Mouse (Mus musculus): ENCODE measurements around the gene Ajm1.

Ajm1 gene

DNA sequence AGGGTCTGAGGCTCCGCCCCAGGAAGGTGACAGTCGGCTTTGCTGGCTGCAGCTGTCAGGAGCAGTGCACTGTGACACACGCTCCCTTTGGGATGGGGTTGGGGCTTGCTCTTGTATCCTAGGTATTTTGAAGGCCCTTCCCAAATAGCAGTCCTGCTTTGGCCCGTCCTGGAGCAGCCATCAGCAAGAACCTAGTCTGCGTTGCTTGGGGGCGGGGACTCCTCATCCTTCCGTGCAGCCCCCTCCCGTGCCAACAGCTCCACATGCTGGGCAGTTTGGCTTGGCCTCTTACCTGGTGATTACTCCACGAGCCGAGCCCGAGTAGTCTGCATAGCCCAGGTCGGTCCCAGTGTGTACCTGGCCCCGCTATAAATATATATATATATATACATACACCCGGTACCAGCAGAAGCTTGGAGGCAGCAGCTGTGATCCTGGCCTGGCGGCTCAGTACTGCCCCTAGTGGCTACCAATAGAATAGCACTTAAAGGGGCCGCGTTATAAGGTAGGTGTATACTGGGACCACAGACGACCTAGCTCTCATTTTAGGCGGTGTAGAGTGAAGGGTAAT lies at the start of gene Ajm1:
Gene Ajm1 (minus strand): TSS at position 464 of the 571 bp plus-strand sequence.
- DNase-seq (ENCODE audit: low spot score), result peak; percentile 62

DNA sequence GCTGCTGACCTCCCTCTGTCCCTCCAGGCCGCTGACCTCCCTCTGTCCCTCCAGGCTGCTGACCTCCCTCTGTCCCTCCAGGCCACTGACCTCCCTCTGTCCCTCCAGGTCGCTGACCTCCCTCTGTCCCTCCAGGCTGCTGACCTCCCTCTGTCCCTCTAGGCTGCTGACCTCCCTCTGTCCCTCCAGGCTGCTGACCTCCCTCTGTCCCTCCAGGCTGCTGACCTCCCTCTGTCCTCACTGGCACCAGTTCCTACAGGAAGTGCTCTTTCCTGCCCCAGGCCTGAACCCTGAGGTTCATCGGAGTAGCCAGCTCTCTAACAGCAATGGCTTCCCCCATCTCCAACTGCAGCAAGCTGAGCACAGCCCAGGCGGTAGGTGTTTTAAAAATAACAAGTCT lies 47.2 kb upstream of the Ajm1 start:
- no peak for DNase-seq (ENCODE audit: low spot score)

DNA sequence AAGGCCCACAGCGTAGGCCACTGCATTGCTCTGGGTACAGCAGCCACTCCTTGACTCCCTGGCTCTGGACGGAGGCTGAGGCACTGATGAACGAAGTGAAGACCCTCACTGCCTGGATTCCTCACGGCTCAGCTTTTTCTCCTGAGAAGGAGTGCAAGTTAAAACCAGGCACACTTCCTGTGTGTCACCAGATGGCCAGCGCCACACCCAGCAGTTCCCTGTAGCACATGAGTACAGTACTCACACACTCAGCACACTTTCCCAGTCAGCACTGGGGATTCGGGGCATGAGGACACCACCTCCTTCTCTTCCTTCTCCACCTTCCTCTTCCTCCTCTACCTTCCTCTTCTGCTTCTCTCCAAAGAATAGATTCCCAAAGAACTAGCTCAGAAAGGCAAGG lies 46.3 kb upstream of the Ajm1 start, which contains the start of gene Fcna:
Gene Fcna (minus strand): TSS at position 220 of the 400 bp plus-strand sequence.
- DNase-seq (ENCODE audit: low spot score), result no peak

DNA sequence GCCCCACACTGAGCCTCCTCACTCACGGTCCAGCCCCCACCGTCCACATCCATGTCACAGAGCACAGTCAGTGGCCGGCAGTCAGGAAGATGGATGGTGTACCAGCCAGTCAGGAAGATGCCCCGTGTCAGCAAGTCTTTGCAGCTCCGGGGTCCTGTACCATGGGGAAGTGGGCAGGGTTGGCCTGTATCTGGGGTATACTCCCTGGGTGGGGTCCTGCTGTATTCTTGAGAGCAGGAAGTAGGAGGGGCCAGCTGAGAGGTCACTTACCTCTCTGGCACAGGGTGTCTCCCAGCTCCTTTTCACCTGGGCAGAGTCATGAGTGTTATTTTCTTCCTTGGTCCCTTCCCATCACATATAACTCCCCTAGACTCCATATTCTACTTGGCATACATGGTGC lies 44.4 kb upstream of the Ajm1 start:
- DNase-seq (ENCODE audit: low spot score), result no peak

DNA sequence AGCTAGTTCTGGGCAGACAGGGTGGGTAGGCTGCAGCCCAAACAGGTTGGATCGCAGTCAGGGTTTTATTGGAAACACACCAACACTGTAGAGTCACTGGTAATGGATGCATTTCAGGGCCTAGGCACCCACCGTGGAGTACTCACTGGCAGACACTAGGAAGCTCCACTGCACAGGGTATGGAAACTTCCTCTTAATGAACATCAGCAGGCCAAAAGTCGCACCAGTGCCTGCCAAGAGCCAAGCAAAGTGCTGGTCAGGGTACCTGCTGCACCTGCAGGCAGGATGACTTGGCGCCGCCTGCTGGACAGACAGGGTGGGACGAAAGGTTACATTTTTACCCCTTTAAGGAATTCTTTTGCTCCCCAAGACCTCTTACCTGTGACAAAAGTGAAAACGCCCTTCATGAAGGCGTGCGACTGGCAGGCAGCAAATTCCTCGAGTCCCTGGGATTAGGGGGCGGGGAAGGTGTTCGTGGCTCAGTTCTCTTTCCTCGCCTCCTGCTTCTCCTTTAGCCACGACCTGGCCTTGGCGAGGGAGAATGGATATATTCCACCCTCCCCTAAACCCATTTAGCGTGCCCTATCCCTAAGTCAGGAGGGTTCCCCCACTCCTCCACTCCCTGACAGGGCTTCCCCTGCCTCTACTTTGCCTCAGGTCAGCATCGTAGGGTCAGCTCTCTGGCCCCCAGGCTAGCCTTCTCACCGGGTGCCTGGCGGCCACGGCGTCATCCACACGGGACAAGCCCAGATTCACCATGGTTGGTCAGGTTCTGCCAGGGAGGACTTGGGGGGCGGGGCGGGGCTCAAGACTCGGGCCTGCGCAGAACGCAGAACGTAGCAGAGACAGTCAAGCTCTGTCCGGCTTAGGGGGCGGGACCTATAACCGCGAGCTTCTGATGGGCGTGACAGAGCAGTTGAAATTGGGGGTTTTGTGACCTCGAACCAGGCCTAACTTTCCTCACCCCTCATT lies 40.0 kb upstream of the Ajm1 start, which contains the start of gene Tmem141:
Gene Tmem141 (minus strand): TSS at position 777 of the 972 bp plus-strand sequence.
- peak; percentile 76 for DNase-seq (ENCODE audit: low spot score)

- no peak for DNase-seq (ENCODE audit: low spot score)
Observed at GRCm38 (mm10) chr2:25620852-25621228, 39.3 kb upstream of the Ajm1 start.

GRCm38 (mm10) chr2:25620386-25620785 lies 38.8 kb upstream of the Ajm1 start:
- DNase-seq (ENCODE audit: low spot score), result no peak

- DNase-seq (ENCODE audit: low spot score), result no peak
Observed at GRCm38 (mm10) chr2:25617578-25617977, 36.0 kb upstream of the Ajm1 start, which contains the start of gene Ccdc183. Gene Ccdc183 (minus strand): TSS chr2:25617678.

DNA sequence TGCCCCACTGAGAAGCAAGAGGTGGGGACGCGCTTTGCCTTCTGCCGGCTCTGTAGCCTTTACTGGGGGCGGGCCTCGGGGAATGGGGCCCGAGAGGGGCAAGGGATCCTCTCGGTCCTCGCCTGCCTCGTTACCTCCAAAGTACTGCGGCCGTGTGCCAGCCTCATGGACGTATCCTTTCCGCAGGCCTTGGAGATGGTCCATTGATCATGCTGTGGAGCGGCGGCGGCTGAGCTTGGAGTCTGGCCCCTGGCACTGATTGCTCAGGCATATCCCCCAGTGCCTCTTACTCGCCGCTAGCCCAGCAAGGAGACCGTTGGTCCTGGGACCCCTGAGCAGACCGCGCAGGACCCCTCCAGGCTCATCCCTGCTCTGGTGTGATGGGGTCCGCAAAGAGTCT lies 34.8 kb upstream of the Ajm1 start:
- no peak for DNase-seq (ENCODE audit: low spot score)

- no peak for DNase-seq (ENCODE audit: low spot score)
Observed at GRCm38 (mm10) chr2:25608671-25609070, 27.1 kb upstream of the Ajm1 start.

DNA sequence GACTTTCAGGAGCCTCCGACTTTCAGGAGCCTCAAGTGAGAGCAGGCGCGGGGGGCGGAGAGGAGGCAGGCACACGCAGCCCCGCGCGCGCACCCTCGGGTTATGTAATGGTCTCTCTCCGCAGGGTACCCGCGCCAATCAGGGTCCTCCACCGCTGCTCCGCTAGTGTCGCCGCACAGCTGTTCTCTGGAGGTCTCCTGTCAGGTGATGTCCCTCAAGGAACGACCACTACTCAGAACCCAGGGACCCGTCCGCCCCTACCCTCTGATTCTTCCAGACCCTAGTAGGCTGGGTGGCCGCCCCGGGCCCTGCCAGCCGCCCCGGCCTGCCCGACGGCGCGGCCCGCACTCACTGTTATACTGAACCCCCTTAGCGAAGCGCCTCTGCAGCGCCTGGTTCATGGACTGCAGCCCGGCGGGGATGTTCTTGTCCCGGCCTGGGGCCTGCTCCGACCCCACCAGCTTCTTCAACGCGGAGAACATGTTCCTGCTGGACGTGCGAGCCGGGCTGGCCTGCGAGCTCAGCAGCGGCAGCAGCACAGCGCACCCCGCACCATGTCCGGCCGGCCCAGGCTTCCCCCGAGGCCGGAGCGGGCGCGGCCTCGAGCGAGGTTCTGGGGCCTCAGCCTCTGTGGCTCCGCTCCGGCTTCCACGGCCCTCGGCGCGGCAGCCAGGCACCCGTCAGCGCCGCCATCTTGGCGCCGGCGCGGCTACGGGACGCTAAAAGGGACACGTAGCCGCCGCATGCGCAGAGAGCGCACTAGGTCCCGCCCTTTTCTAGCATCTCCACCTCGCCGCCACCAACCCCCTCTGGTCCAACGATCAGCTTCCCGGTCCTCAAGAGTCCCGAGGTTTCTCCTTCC lies 26.4 kb upstream of the Ajm1 start, which contains the start of gene Rabl6:
Gene Rabl6 (minus strand): TSS at position 761 of the 862 bp plus-strand sequence.
- DNase-seq (ENCODE audit: low spot score), result peak; percentile 83

DNA sequence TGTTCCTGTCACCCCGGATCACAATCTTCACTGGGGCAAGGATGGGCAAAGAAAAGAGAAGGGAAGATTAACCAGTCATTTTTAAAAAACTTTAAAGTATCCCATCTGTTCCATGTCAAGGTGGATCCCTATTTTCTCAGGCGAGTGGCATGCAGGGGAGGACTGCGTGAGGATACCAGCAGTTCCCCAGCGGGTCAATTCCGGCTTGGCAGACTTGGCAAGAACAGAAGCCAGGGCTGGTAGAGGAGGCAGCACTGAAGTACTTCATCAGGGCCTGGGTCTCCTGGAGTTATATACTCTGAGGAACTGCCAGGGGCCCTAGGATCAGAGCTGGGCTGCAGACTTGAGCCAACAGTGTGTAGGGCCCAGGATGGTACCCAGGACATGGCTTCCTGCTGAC lies 21.0 kb upstream of the Ajm1 start:
- DNase-seq (ENCODE audit: low spot score), result no peak

GRCm38 (mm10) chr2:25600037-25600436 lies 18.5 kb upstream of the Ajm1 start:
- no peak for DNase-seq (ENCODE audit: low spot score)

DNA sequence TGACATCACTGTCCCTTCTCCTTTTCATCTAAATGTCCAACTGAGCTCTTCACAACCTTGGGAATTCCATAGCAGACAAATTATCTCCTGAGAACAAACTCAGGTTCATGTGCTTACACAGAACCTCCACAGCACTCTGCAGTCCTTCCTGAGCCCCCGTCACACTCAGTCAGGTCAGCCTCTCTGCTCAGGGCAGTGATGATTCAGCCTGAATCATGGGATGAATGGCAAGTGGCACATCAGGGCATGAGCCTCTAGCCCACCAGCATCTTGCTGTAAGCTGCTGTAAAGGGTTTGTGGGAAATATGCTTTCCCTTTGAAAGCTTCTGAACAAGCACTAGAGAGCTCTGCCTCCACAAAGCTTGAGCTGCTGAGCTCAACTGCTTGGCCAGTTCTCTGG lies 17.2 kb upstream of the Ajm1 start:
- DNase-seq (ENCODE audit: low spot score), result no peak

GRCm38 (mm10) chr2:25596765-25597510 lies 15.4 kb upstream of the Ajm1 start:
- no peak for DNase-seq (ENCODE audit: low spot score)

DNA sequence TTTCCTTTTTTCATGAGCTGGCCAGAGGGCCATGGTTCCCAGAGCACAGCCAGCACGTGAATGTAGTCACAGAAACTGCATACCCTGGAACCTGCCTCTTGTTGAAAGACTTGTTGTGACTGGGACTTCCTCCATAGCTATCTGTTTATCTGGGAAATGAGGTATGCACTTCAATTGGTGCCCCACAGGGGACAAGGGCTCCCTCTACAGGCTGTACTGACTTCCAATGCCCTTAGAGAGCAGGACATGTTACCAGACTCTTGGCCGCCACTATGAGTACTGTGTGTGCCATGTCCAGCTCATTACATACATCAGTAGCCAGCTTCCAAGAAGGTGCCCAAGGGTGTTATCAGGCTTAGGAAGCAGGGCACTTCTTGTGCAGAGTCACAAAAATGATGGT lies 10.3 kb upstream of the Ajm1 start:
- DNase-seq (ENCODE audit: low spot score), result no peak

DNA sequence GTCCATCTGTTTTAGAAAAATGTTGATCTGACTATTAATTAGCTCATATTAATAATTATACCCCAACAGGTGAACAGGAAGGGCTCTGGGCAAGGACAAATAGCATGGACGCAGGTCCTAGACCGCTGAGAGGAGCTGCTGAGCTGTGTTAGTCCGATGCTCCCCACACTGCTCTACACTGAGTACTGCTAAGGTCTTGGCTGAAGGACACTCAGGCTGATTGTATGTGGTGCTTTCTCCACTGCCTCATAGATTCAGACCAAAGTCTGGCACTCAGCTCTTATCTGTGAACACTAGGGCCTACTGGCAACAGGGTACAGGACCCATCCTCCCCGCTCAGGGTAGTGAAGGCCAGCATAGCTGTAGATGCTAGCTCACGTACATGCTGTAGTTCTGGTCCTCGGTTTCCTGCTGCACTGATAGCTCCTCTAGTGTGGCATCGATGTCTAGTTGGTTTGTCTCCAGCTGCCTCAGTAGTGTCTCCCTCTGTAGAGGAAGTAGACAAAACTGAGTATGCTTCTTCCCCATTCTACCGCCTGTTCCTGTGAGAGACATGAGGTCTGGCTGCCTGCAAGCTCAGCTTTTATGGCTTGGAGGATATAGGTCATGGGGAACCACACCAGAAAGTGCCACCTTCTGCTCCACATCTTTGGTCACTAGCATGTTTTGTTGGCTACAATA lies 6.8 kb upstream of the Ajm1 start:
- DNase-seq (ENCODE audit: low spot score), result no peak

- DNase-seq (ENCODE audit: low spot score), result no peak
Observed at GRCm38 (mm10) chr2:25587290-25587689, 5.7 kb upstream of the Ajm1 start.

DNA sequence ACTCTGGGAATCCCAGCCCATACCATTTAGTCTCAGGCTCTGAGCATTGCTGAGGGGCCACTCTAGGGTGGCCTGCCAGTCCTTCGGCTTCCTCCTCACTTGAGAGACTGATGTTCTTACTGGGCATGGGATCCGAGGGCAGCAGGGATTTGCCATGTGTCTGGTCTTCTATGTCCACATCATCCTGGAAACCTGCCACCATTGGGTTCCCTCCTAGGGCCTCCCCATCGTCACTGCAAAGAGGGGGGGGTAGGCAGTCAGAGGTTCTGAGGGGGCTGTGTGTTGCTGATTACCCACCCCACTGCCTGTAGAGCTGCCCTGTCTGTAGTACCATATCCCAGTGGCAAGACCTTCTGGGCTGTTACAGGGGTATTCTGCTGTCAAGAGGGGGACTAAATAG lies 4.0 kb upstream of the Ajm1 start:
- DNase-seq (ENCODE audit: low spot score), result no peak

GRCm38 (mm10) chr2:25584856-25585255 lies 3.3 kb upstream of the Ajm1 start:
- DNase-seq (ENCODE audit: low spot score), result no peak

GRCm38 (mm10) chr2:25584152-25584551 lies 2.6 kb upstream of the Ajm1 start:
- DNase-seq (ENCODE audit: low spot score), result no peak

Data from ovary, postnatal 14 days (tissue).